Mouse (Mus musculus) embryo, embryonic 10 days (tissue): ENCODE data around the gene Gm5849.
"Not testable (repeated sequence)": the region's sequence is repeated elsewhere in the genome, so short reads cannot be mapped to it uniquely, and the experiment has no call there.

ENCODE experiments used
- DNase-seq: peaks from one replicate; pipeline ENCODE4 v3.0.0-alpha.2; 2015; ENCODE audit warnings: low spot score

The Gm5849 gene

DNA sequence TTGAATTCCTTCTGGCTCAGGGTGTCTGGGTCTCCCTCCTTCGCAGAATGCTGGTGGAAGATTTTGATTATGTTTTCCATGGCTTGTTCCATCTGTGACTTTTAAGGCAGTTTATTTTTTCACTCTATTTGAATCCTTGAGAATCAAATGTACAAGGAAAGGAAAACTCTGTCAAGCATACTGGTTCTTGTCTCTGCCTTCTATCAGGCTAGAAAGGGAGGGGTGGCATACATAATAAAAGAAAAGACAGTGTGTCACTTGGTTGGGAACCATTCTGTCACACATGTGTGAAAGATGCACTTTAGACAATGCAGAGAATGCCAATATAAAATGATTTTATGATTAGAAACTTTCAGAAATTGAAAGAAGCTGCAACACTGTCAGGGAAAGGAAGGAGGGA lies at the start of gene Gm5849:
Gene Gm5849, minus strand, starts transcription at position 101 of the 400 bp plus-strand sequence.
- not testable (repeated sequence) for DNase-seq

DNA sequence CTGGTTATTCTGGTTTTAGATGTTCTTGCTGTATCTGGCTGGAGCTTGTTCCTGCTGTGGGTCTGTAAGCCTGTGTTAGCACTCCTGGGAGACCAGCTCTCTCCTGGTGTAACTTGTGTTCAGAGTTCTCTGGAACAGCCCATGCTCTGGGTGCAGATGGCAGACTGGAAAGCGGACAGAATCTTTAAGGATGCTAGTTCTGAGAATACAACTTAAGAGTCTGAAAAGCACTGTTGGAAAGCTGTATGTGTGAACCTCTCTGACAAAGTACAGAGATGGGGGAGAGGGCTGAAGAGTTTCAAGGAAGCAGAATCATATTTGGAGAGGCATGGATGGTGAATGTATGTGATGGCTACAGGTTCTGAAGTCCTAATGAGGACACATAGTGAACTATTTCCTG lies 28.0 kb downstream of the Gm5849 start:
- no peak for DNase-seq

DNA sequence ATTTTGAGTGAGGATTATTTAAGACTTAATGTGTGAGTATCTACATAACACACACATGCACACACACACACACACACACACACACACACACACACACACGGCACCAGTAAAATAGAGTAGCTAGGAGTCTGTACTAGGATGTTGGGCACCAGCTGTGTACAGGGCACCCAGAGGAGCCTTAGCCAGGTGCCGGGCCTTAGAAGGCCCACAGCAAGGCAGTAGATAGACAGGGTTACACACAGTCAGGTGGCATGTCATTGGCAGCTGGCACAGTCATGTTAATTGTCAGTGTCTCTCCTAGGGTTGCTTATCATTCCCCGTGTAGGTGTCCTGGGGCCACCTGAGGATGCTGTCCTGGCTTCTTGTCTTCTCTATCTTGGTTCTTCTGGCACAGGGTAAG lies 51.1 kb downstream of the Gm5849 start, which contains the start of gene Pglyrp4:
Gene Pglyrp4, plus strand, starts transcription at position 301 of the 400 bp plus-strand sequence.
- DNase-seq = no peak
